Mouse (Mus musculus) heart, embryonic 11.5 days (tissue): ENCODE data around the gene Ercc6. TPM values are rescaled to one million over a fixed set of nuclear protein-coding genes. Genes with fewer than 3 reads are reported as not detected.

Source experiments
- ATAC-seq: fragments of 200-750 bp; cut with Nextera tagmentation; replicated peaks from 2 replicates; pipeline ENCODE4 v1.8.0; 2017; ENCODE audit warnings: moderate library complexity; ENCODE audit not compliant: insufficient number of reproducible peaks, low FRiP score, low TSS enrichment
- H3K27ac ChIP-seq: fragments of 300-500 bp; sonication (generic); 2 replicates; pipeline ENCODE4 v1.5.1; 2014; ENCODE audit warnings: mild to moderate bottlenecking, low read depth, low read length
- H3K27me3 ChIP-seq: fragments of 300-500 bp; sonication (generic); 2 replicates; pipeline ENCODE4 v1.6.1; 2014; ENCODE audit warnings: mild to moderate bottlenecking, low read length, mixed read lengths; ENCODE audit not compliant: control insufficient read depth, insufficient read depth
- H3K36me3 ChIP-seq: fragments of 300-500 bp; sonication (generic); 2 replicates; pipeline ENCODE4 v1.6.1; 2014; ENCODE audit warnings: mild to moderate bottlenecking, low read length, moderate library complexity, mixed read lengths; ENCODE audit not compliant: control insufficient read depth, insufficient read depth
- H3K4me1 ChIP-seq: fragments of 300-500 bp; sonication (generic); 2 replicates; pipeline ENCODE4 v1.6.1; 2014; ENCODE audit warnings: low read length; ENCODE audit not compliant: control insufficient read depth, insufficient read depth
- H3K4me2 ChIP-seq: fragments of 300-500 bp; sonication (generic); 2 replicates; pipeline ENCODE4 v1.6.1; 2014; ENCODE audit warnings: mild to moderate bottlenecking, moderate library complexity
- H3K4me3 ChIP-seq: fragments of 300-500 bp; sonication (generic); 2 replicates; pipeline ENCODE4 v1.5.1; 2014; ENCODE audit warnings: low read depth, low read length
- H3K9ac ChIP-seq: fragments of 300-500 bp; sonication (generic); 2 replicates; pipeline ENCODE4 v1.6.1; 2014; ENCODE audit warnings: mild to moderate bottlenecking, low read depth, low read length, moderate library complexity
- H3K9me3 ChIP-seq: fragments of 300-500 bp; sonication (generic); replicated peaks from 2 replicates; pipeline ENCODE4 v1.6.1; 2016; ENCODE audit warnings: low read length; ENCODE audit not compliant: control insufficient read depth
- WGBS: fragments of 180-500 bp; shearing (Covaris S2); extraction: QIAGEN DNeasy Blood & Tissue Kit; methylation state at CpG from one replicate; pipeline ENCODE4 v1.1.7; 2014; ENCODE audit not compliant: insufficient replicate concordance; 5-methylcytosine and 5-hydroxymethylcytosine counted together
- polyA plus RNA-seq: library from polyadenylated mRNA; unstranded; fragments of >200 nt; fragmentation: Nextera tagmentation; extraction: Ambion mirVana; gene quantifications from 2 replicates; pipeline ENCODE4 v1.2.1, GENCODE M21; 2014

The Ercc6 gene
- polyA plus RNA-seq, 1 experiment from 2014 or later, result 17.3 TPM

DNA sequence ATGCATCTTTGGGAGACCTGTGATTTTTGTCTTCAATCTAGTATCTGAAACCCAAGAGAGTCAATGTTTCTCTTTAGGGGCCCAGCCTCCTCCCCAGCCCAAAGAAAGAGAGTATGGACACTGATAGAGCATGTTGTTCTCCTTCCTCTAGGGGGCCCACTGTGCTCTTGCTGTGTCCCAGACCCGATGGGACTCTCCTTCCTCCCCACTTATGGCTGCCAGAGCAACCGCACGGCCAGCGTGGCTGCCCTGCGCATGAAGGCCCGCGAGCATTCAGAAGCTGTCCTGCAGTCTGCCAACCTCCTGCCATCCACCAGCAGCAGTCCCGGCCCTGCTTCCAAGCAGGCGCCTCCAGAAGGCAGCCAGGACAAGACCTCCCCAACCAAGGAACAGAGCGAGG, 115.3 kb downstream of the Ercc6 start:
- Histone ChIP-seq H3K27me3 (peaks cover 15% of the 10 kb centered on the region), H3K4me1 (no peaks in the 10 kb centered on the region; the same call in 1 of the 2 replicates), H3K9me3 (no peaks in the 10 kb centered on the region), H3K36me3 (no peaks in the 10 kb centered on the region), H3K4me3 (no peak overlapping the region), H3K9ac (no peak overlapping the region), H3K4me2 (peak overlapping the region; percentile 39), H3K27ac (no peak overlapping the region)
- no peak for ATAC-seq
- 25% methylated on average over 10 of the region's 10 CpGs for WGBS

Other genes starting within 250 kb of the Ercc6 start
- gene Ogdhl, start 191.5 kb upstream of the Ercc6 start, polyA plus RNA-seq, result 15.2 and 20.7 TPM in 2 replicates
- not detected in 2 replicates for gene 1700024G13Rik, start 125.1 kb upstream of the Ercc6 start, polyA plus RNA-seq
- gene Slc18a3, start 48.7 kb upstream of the Ercc6 start, polyA plus RNA-seq, result not detected in 2 replicates
- not detected in 2 replicates for gene Chat, start 47.5 kb upstream of the Ercc6 start, polyA plus RNA-seq
- gene Prrxl1, start 85.9 kb downstream of the Ercc6 start, polyA plus RNA-seq, result not detected in 2 replicates
- 6.6 and 6.7 TPM in 2 replicates for gene 3425401B19Rik, start 171.8 kb downstream of the Ercc6 start, polyA plus RNA-seq